Mouse (Mus musculus): ENCODE data around the gene Hpf1.

Hpf1 gene

DNA sequence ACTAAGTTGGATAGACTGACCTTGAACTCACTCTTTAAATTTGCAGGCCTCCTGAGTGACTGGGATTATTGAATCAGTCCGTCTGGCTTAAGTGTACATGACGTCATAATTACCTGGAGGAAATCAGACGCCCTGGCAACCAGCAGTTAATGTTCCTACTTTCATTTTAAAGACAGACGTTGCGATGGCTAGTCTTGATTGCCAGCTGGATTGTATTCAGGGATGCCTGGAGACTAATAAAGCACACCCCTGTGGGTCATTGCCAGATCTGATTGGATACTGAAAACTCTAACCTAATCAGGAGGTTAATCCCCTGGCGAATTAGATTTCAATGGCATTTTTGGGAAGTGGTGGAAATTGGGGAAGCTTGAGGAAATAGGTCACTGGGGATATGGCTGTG, 3.5 kb upstream of the Hpf1 start:
- ChIA-PET POLR2A (interaction anchor here in 1 of 4 experiments (0.9 kb wide), 2 partner anchors 13 to 56 kb away, joined by 4 read pairs; no protein-coding TSS in a partner anchor), CTCF (no interaction called here)

DNA sequence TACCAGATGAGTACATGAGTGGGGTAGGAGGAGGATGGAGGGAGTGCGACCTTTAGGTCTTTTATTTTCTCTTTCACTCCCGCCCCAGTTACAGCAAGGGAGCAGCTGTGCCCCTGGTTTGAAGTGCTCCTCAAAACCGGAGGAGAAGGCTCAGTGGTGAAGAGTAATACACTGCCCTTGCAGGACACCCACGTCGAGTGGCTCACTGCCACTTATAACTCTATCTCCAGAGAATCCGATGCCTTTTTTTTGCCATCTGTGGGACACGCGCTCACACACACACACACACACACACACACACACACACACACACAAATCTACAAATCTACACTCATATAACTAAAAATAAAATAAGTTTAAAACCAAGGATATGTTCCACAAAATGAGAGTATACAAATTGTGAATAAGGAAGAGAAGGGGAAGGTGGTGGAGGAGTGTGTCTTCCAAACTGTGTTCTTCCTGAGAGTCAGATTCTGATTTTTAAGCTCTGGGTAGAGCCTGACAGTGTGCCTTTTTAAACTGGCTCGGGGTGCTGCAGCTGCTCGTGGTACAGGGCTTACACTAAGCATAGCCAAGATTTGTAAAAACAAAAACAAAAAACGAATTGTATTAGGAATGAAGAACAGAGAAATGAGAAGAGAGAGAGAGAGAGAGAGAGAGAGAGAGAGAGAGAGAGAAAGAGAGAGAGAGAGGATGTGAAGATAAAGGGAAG, 931 bp upstream of the Hpf1 start:
- ChIA-PET POLR2A (interaction anchor here (0.6 to 3.3 kb wide), 30 partner anchors 8 to 633 kb away, joined by 3 to 27 read pairs (median 5); partner anchors contain the start of genes Aadat (in 1 of the 4), Clcn3 (in 1 of the 4) and Nek1 (in 1 of the 4)), CTCF (interaction anchor here in 2 of 4 experiments (0.5 to 1.1 kb wide), 5 partner anchors 10 to 610 kb away, joined by 3 to 13 read pairs (median 4); no protein-coding TSS in a partner anchor)

DNA sequence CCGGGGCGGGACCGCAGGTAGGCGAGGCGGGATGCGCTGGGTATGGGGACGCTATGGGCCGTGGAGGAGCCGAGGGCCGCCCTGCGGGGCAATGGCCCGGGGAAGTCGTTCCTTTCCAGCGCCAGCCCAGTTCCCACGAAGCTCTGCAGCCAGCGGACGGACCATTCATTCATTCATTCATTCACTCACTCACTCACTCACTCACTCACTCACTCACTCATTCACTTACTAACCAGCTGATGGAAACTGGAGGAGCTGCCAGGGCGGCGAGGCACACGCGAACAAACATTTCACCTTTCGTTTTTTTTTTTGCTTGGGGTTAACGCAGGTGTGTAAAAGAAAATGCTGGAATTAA, 279 bp downstream of the Hpf1 start:
- CTCF ChIA-PET, result interaction anchor here in 3 of 4 experiments (0.6 to 1.1 kb wide), 6 partner anchors 9 to 589 kb away, joined by 3 to 9 read pairs (median 4); no protein-coding TSS in a partner anchor
- POLR2A ChIA-PET, result interaction anchor here in 3 of 4 experiments (0.6 to 3.3 kb wide), 49 partner anchors 9 to 632 kb away, joined by 3 to 27 read pairs (median 5); partner anchors contain the start of genes Clcn3 (in 2 of the 3), Nek1 (in 2 of the 3) and Aadat (in 1 of the 3)

DNA sequence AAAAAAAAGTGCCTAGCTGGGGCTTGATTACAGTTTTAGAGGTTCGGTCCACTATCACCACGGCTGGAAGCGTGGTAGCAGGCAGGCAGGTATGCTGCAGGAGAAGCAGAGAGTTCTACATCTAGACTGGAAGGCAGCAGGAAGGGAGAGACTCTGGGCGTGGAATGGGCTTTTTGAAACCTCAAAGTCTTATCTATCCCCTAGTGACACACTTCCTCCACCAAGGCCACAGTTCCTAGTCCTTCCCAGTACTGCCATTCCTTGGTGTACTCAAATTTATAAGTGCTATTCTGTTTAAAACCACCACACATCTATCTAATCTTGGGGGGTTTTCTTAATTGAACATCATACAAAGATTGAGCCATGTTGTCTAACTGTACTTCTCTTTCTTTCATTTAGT, 1.5 kb downstream of the Hpf1 start:
- POLR2A ChIA-PET, result interaction anchor here in 2 of 4 experiments (1.0 to 3.3 kb wide), 4 partner anchors 8 to 258 kb away, joined by 3 to 27 read pairs (median 12); no protein-coding TSS in a partner anchor
- CTCF ChIA-PET, result no interaction called here

DNA sequence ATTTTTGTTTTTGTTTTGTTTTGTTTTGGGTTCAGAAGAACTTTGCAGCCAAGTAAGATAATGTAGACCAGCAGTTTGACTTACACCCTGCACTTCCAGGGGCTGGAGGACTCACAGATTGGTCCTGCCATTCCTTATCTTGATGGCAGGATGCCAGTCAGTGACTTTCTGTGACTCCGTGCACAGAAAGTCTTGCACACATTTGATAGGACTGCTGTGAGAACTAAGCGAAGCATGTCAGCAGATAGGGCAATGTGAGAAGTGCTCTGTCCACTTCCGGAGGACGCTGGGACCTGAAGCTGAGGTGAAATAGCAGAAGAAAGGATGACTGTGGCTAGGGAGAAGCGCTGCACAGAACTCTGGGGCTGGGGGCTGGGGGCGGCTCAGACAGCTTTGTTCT, 5.7 kb downstream of the Hpf1 start:
- POLR2A ChIA-PET, result interaction anchor here in 2 of 4 experiments (0.6 to 1.5 kb wide), 3 partner anchors 12 to 509 kb away, joined by 3 to 6 read pairs (median 3); no protein-coding TSS in a partner anchor
- CTCF ChIA-PET, result no interaction called here

DNA sequence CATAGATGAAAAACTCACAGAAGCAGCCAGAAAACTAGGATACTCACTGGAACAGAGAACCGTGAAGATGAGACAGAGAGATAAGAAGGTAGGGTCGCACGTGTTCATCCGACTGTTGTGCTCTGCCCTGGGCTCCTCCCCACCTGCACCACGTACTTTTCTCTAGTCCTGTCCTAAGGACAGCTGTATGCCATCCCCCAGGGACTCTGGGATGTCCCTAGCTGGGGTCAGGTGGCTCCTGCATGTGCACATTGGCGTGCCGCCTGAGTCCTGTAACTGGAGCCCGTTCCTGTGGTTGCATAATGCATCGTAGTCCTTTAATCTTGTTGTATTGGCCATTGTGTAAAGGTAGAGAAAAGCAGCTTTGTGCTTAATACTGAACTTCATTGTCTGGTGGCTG, 9.9 kb downstream of the Hpf1 start:
- CTCF ChIA-PET, result interaction anchor here in 1 of 4 experiments (0.6 to 1.1 kb wide), 2 partner anchors 10 to 370 kb away, joined by 9 to 17 read pairs; partner anchors contain the start of gene Hpf1
- POLR2A ChIA-PET, result interaction anchor here in 3 of 4 experiments (0.6 to 3.3 kb wide), 11 partner anchors 9 to 707 kb away, joined by 3 to 27 read pairs (median 5); partner anchors contain the start of genes Hpf1 (in 3 of the 3) and Nek1 (in 1 of the 3)

DNA sequence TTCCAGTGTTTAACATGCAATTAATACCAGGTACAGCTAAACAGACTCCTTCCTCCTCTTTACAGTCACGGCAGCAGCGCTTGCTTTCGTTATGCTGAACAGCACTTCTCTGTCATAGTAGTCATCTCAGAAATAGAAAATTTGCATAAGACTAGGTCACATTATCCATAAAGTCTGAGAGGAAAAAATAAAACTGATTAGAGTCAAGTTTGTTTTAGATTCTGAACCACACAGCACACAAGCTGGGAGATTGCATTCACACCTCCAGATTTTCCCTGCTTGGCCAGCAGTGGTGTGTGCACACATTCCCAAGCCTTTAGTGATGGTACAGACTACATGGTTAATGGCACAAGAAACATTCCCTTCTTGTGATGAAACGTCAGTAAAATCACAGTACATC, 21.9 kb downstream of the Hpf1 start:
- CTCF ChIA-PET, result interaction anchor here in 1 of 4 experiments (1.3 kb wide), 1 partner anchor 406 kb away, joined by 4 read pairs; the partner anchor contains the start of gene Aadat
- POLR2A ChIA-PET, result interaction anchor here in 3 of 4 experiments (0.6 to 1.2 kb wide), 5 partner anchors 10 to 403 kb away, joined by 3 to 5 read pairs (median 4); partner anchors contain the start of gene Hpf1 (in 1 of the 3)

DNA sequence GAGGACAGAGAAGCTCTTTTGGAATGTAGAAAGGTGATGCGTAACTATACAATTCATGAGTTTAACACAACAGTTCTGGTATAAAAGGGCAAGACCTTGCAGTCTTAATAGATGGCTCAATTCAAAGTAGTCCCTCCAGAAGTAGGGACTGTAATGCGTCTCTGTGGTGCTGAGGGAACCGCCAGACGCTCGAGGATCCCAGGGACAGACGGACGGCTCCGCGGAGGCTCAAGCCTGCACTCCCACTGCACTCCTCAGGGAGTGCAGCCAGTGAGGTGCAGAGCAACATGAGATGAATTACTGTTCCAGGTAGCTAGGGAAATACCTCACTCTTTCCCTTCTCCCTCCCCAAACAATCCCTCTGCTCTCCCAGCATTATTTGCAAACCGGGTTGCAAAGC, 22.3 kb downstream of the Hpf1 start:
- ChIA-PET CTCF (interaction anchor here in 1 of 4 experiments (1.3 kb wide), 1 partner anchor 407 kb away, joined by 4 read pairs; the partner anchor contains the start of gene Aadat), POLR2A (interaction anchor here in 3 of 4 experiments (0.6 to 1.2 kb wide), 6 partner anchors 10 to 402 kb away, joined by 3 to 5 read pairs (median 4); partner anchors contain the start of gene Hpf1 (in 1 of the 3))

DNA sequence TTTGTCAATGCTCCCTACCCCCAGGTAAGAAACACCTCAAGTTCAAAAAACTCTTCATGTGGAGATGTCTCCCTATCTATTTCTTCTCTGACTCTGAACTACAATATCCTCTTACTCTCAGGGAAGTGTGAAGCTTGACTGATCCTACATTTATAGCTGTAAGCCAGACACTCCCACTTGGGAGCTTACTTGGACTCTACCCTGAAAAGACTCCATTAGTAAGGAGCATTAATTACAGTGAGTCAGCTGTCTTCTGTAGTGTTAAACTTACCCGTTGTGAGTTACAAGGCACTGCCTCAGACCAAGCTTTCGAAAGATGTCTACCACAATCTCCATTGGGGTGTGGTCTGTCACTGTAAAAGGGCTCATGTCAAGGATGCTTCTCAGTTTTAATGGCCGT, 28.9 kb downstream of the Hpf1 start:
- ChIA-PET POLR2A (interaction anchor here in 3 of 4 experiments (0.8 to 1.0 kb wide), 3 partner anchors 16 to 73 kb away, joined by 3 read pairs; partner anchors contain the start of gene Hpf1 (in 1 of the 3)), CTCF (no interaction called here)

DNA sequence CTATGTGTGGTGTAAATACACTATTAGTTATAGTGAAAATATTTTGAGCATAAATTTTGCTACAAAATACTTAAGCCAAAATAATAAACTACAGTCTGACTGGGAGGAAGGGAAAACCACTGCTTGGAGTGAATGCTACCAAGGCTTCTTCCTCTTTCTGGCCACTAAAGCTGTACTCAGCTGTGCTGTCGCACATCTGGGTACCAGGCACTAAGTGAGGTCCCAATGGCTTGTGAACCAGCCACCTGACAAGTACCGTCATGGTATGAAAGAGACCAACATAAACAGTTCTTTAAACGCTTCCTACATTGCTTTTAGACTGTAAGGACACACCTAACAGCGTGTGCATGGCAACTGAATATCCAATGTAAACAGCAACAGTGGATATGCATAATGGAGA, 30.0 kb downstream of the Hpf1 start:
- CTCF ChIA-PET, result no interaction called here
- POLR2A ChIA-PET, result interaction anchor here in 1 of 4 experiments (2.2 kb wide), 1 partner anchor 30 kb away, joined by 7 read pairs; the partner anchor contains the start of gene Hpf1

DNA sequence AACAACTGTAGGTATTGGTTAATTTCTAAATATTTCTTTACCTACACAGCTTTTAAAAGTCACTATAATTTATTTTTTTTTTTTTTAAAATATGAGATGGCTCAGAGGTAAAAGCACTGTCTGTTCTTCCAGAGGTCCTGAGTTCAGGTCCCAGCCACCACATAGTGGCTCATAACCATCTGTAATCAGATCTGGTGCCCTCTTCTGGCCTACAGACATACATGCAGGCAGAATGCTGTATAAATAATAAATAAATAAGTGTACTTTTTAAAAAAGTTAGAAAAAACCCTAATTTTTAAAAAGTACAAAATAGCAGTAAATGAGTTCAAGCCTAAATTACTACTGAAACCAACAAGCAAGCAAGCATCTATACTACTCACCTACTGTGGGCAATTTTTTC, 43.4 kb downstream of the Hpf1 start:
- ChIA-PET CTCF (no interaction called here), POLR2A (interaction anchor here in 2 of 4 experiments (0.6 kb wide), 2 partner anchors 61 to 86 kb away, joined by 3 to 4 read pairs; no protein-coding TSS in a partner anchor)

DNA sequence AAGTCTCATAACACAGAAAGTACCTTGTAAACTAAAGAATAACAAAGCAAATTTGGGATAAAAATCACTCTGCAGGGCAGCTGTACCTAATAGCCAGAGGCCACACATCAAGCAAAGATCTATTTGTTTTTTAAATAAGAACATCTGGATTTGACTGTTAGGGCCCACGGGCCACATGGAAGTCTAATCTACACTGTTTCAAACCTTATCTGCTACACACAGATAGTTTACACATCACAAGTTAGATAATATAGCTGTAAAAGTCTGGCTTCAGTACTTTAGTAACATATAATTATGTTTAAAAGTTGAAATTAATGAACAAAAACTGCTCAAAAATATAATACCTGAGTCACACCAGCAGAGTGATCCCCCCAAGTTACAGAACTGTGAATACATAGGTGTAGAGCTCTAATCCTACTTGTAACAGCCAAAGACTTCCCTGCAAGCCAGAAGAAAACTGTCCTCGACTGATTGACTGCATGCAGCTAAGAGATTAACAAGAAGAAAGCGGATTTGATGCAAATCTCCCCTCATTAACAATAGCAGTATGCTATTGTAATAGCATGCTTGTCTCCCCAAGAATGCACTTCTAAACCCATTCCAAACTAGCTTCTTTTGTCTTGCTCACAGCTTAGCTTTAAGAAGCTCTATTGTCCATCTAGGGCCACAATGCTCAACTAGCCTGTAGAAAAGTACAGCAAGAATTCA, 48.7 kb downstream of the Hpf1 start:
- POLR2A ChIA-PET, result interaction anchor here in 2 of 4 experiments (0.7 to 1.2 kb wide), 5 partner anchors 11 to 54 kb away, joined by 3 to 6 read pairs (median 3); partner anchors contain the start of genes Hpf1 (in 1 of the 2) and Nek1 (in 1 of the 2)
- CTCF ChIA-PET, result no interaction called here

DNA sequence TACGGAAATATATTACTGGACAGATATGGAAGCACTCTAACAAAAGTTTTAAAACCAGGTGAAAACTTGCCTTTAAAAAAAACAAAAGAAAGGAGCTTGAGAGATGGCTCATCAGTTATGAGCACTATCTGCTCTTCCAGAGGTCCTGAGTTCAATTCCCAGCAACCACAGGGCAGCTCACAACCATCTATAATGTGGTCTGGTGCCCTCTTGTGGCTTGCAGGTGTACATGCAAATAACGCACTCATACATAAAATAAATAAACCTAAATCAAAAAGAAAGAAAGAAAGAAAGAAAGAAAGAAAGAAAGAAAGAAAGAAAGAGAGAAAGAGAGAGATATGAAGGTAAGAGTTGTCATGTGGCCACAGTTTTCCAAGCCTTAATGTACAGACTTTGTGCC, 52.6 kb downstream of the Hpf1 start:
- POLR2A ChIA-PET, result interaction anchor here in 1 of 4 experiments (0.8 kb wide), 1 partner anchor 56 kb away, joined by 4 read pairs; no protein-coding TSS in a partner anchor
- CTCF ChIA-PET, result interaction anchor here (0.7 to 1.3 kb wide), 4 partner anchors 9 to 17 kb away, joined by 3 to 6 read pairs (median 4); no protein-coding TSS in a partner anchor

DNA sequence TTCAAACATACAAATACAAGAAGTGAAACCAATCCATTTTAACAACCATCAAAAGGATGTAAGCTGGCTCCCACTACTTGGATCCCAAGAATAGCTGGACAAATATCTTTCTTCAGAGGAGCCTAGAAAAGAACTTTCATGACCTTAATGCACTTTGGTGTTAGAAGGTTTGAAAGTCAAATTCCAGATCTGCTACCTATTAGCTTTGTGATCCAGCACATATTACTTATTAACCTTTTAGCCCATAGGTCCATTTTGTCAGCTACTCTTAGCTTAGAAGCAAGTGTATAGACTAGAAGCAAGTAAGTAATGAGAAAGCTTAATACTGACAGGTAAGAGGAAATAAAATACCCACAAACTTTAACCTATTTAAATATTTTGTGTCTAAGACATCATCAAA, 57.3 kb downstream of the Hpf1 start:
- CTCF ChIA-PET, result interaction anchor here in 1 of 4 experiments (0.7 to 0.9 kb wide), 2 partner anchors 26 to 40 kb away, joined by 3 to 4 read pairs; no protein-coding TSS in a partner anchor
- POLR2A ChIA-PET, result interaction anchor here in 3 of 4 experiments (0.5 to 1.6 kb wide), 5 partner anchors 11 to 57 kb away, joined by 3 to 9 read pairs (median 3); partner anchors contain the start of genes Clcn3 (in 1 of the 3), Hpf1 (in 1 of the 3) and Nek1 (in 1 of the 3)

DNA sequence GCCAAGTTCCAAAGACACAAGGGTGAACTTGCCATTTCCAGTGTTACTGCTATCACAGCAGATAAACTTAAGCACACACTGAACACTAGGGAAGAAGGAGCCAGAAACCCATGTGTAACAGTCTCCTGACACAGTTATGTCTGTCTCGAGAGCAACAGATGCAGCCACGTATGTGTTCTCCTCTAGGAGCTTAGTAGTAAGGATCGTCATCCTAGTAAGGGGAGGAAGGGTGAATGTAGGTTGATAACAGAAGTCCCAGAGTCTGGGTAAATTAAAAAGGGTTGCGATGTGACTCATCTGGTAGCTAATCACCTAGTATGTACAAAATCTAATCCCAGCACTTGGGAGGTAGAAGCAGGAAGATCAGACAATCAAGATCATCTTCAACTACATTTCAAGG, 59.6 kb downstream of the Hpf1 start:
- CTCF ChIA-PET, result interaction anchor here in 1 of 4 experiments (0.5 kb wide), 1 partner anchor 590 kb away, joined by 3 read pairs; no protein-coding TSS in a partner anchor
- POLR2A ChIA-PET, result interaction anchor here in 2 of 4 experiments (0.6 to 1.6 kb wide), 2 partner anchors 22 to 444 kb away, joined by 3 read pairs; partner anchors contain the start of gene Aadat (in 1 of the 2)

DNA sequence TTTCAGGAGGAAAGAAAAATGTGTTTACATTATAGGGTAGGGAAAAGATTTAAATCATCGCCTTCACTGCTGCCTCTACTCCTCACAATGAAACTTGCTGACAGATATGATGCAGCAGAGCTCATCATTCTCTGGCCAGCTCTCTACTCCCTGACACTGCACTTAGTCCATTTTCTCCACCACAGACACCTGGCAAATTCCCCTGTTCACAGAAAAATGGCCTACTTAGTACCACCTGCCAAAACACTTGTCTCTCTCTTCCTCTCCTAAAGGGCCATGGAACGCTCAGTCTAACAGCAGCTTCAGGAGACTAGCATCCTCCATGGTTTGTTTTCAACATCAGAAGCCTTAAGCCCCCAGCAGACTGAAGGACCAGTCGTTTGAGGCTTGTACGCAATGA, 61.1 kb downstream of the Hpf1 start:
- ChIA-PET POLR2A (interaction anchor here in 1 of 4 experiments (1.4 kb wide), 1 partner anchor 14 kb away, joined by 3 read pairs; no protein-coding TSS in a partner anchor), CTCF (interaction anchor here in 2 of 4 experiments (1.3 to 1.8 kb wide), 2 partner anchors 8 to 9 kb away, joined by 3 read pairs; no protein-coding TSS in a partner anchor)

DNA sequence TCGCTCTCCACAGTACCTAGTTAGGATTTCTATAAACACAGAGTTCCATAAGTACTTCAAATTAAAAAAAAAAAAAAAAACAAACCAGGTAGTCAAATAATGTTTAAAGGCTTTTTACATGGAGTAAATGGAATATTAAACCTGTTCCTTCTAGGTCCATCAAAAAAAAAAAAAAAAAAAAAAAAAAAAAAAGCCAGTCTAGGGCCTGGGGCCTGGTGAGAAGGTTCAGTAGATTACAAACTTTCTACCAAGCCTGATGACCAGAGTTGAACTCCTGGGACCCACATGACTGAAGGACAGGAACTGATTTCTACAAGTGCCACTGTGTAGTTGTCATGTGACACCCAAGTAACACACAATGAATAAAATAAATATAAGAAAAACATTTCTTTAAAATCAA, 61.5 kb downstream of the Hpf1 start:
- CTCF ChIA-PET, result interaction anchor here in 3 of 4 experiments (0.6 to 1.8 kb wide), 3 partner anchors 8 to 247 kb away, joined by 3 to 6 read pairs (median 3); no protein-coding TSS in a partner anchor
- POLR2A ChIA-PET, result interaction anchor here in 2 of 4 experiments (0.7 to 1.4 kb wide), 4 partner anchors 11 to 41 kb away, joined by 3 read pairs; partner anchors contain the start of gene Clcn3 (in 1 of the 2)

DNA sequence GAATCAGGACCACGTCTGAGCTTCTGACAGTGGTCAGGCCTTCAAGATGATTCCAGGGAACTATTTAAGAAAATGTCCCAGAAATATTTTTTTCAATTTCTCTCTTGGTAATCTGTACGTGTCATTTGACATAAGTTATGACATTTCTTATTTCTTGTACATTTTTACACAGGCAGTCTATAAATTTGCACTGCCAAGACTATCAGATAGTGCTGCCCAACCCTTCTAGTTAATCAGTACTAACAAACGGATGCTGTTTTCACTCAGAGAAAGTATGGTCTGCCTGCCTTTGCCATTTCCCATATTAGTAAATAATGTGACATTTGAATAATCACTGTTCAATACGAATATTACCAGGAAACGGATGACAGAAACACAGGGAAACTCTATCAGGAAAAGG, 62.6 kb downstream of the Hpf1 start:
- ChIA-PET POLR2A (interaction anchor here in 2 of 4 experiments (1.0 to 1.4 kb wide), 2 partner anchors 12 to 40 kb away, joined by 3 read pairs; no protein-coding TSS in a partner anchor), CTCF (no interaction called here)
